Mouse (Mus musculus): Measurements from ENCODE around the gene Trafd1.
"Not testable (repeated sequence)": the region's sequence is repeated elsewhere in the genome, so short reads cannot be mapped to it uniquely, and the experiment has no call there.

Gene Trafd1

GRCm38 (mm10) chr5:121331731-121332130 is 53.7 kb downstream of the Trafd1 start:
- no peak for DNase-seq (ENCODE audit: low spot score)

- DNase-seq (ENCODE audit: low spot score): not testable (repeated sequence)
Measured at GRCm38 (mm10) chr5:121330154-121330816, 55.1 kb downstream of the Trafd1 start.

GRCm38 (mm10) chr5:121329333-121330058 is 55.9 kb downstream of the Trafd1 start:
- no peak for DNase-seq (ENCODE audit: low spot score)

GRCm38 (mm10) chr5:121326079-121326805 is 59.2 kb downstream of the Trafd1 start:
- DNase-seq (ENCODE audit: low spot score): peak; percentile 44

All from embryo, embryonic 10 days (tissue).